Mouse (Mus musculus): ENCODE data around the gene Hes5. TPM values are rescaled to one million over a fixed set of nuclear protein-coding genes. Genes with fewer than 3 reads are reported as not detected.

The Hes5 gene
- polyA plus RNA-seq, 2 experiments, result 0.04 TPM; not detected in 1

DNA sequence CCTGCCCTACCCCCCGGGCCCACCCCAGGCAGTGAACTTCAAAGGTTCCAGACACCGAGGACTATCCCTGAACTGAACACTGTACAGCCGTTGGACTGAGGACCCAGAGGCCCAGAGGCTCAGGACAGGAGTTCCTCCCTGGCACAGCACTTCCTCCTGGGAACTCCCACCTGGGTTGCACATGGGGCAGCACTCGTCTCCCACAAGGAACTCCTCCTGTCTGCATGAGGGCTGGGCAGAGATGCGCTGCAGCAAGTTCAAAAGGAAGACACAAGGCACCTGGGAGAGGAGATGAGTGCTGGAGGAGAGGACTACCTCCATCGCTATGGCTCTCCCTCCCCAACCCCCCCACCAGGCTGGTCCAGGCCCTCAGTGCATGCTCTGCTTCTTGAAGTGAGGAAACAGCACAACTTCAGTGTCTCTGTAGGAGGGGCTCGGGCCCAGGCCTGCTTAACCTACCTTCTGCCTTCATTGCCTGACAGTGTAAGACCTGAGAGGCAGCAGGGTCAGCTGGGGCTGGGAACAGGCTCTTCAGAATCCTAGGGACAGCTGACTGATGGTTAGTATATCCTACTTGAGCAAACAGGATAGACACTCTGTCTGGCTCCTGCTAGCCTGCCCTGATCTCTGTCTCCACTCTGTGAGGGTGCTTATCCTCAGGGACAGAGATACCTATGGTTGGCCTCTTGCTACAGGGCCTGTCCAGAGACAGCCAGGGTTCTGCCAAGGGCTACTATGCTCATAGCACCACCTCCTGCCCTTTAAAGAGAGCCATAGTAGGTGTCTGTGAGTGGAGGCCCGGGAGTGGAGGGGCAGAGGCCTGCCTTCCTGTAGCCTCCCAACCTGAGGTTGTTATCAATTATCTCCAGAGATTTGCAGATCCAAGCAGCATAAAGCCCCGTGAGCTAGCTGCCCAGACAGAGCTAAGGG is 33.5 kb upstream of the Hes5 start:
- no peak for TF ChIP-seq EP300 (IDR thresholded peaks at IDR 0.05; ENCODE audit: low read depth)
- TF ChIP-seq CTCF (IDR thresholded peaks at IDR 0.05; ENCODE audit: low read depth), result no peak
- Histone ChIP-seq H3K27ac (peak overlapping the region; percentile 98), H3K4me2 (ENCODE audit: low read depth) (peak overlapping the region; percentile 76), H3K4me3 (ENCODE audit: insufficient read depth in 1 of 2, low read depth in 2 of 2, low read length in 2 of 2) (peak overlapping the region; percentile 90 to 95), H3K27me3 (ENCODE audit: control insufficient read depth, insufficient read depth, low read length) (no peaks in the 10 kb centered on the region), H3K9ac (replicated peaks) (peak overlapping the region; percentile 97), H3K4me1 (replicated peaks; ENCODE audit: control insufficient read depth in 2 of 2, insufficient read depth in 2 of 2, low read length in 1 of 2) (peaks cover 41 to 49% of the 10 kb centered on the region in 2 experiments), H3K9me3 (ENCODE audit: control insufficient read depth, low read length) (no peaks in the 10 kb centered on the region), H3K36me3 (replicated peaks; ENCODE audit: control insufficient read depth, insufficient read depth, low read depth) (peaks cover 46% of the 10 kb centered on the region)
- DNase-seq (ENCODE audit: low read depth in 3 of 3, low spot score in 3 of 3), result no peak
- 31% methylated on average over 9 of the region's 9 CpGs for WGBS (ENCODE audit: insufficient replicate concordance)
- ATAC-seq (ENCODE audit: insufficient read depth), result peak; percentile 36

DNA sequence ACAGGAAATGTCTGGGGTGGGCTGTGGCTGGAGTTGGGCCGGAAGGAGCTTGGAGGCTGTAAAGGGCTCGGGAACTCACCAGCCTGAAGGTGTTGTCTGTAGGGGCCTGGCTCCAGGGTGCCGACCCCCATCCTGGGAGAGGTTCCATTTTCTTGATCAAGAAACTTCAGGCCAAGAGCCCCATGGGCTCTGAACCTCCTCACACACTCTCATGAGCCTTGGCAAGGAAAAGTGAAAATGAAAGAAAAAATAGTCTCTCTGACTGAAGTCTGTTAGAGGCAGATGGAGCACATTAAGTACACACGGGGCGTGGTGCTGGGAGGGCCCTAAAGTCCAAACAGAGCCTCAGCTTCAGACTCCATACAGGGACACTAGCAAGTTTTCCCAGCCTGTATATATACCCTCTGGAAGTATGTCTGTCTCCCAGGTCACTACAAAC is 32.8 kb upstream of the Hes5 start:
- Histone ChIP-seq H3K9ac (replicated peaks) (peak overlapping the region; percentile 97), H3K27me3 (ENCODE audit: control insufficient read depth, insufficient read depth, low read length) (no peaks in the 10 kb centered on the region), H3K36me3 (replicated peaks; ENCODE audit: control insufficient read depth, insufficient read depth, low read depth) (peaks cover 39% of the 10 kb centered on the region), H3K27ac (peak overlapping the region; percentile 98), H3K4me1 (replicated peaks; ENCODE audit: control insufficient read depth in 2 of 2, insufficient read depth in 2 of 2, low read length in 1 of 2) (peaks cover 41 to 48% of the 10 kb centered on the region in 2 experiments), H3K9me3 (ENCODE audit: control insufficient read depth, low read length) (no peaks in the 10 kb centered on the region), H3K4me3 (ENCODE audit: insufficient read depth in 1 of 2, low read depth in 2 of 2, low read length in 2 of 2) (peak overlapping the region; percentile 90 to 95), H3K4me2 (ENCODE audit: low read depth) (peak overlapping the region; percentile 76)
- WGBS (ENCODE audit: insufficient replicate concordance), result under 1% methylated on average over 5 of the region's 5 CpGs
- ATAC-seq (ENCODE audit: insufficient read depth) (peak; percentile 73), DNase-seq (ENCODE audit: low read depth in 3 of 3, low spot score in 3 of 3) (no peak)
- no peak for TF ChIP-seq EP300 (IDR thresholded peaks at IDR 0.05; ENCODE audit: low read depth)
- TF ChIP-seq CTCF (IDR thresholded peaks at IDR 0.05; ENCODE audit: low read depth), result no peak

DNA sequence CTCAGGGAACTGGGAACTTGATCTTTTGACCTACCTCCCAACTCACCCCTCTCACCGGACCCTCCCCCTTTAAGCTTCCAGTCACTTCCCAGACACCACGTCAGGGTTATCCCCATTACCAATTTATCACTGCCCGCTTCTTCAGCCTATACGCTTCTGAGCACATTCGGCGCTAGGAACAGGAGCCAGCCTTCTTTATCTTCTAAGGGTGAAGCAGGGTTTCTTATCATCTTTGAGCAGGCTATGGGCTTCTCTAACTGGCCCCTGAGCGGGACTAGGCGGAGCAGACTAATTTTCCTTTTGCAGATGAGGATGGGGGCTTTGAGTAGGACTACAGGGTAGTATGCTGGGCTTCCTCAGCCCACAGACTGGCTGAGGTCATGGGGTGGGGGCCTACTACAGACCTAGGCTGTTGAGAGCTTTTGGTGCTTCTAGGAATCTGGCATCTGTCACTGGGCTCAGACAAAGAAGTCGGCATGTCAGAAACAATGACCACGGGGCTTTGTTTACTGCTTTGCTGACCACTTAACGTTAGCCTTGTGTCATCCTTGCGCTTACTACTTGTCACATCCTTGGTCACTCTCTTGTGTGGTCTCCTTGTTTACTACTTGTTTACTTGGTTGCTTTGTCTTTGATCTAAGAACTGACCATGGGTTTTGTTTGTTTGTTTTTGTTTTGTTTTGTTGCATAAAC is 32.2 kb upstream of the Hes5 start, which contains the start of gene Tnfrsf14:
TSS of gene Tnfrsf14 (minus strand) at position 169 of the 693 bp plus-strand sequence.
- peak within 1 kb of the TSS; percentile 97 for H3K9ac ChIP-seq (replicated peaks)
- 7% methylated on average over 12 of the region's 12 CpGs for WGBS (ENCODE audit: insufficient replicate concordance)
- TF ChIP-seq EP300 (IDR thresholded peaks at IDR 0.05; ENCODE audit: low read depth), result peak; percentile 90
- no peak for TF ChIP-seq CTCF (IDR thresholded peaks at IDR 0.05; ENCODE audit: low read depth)
- DNase-seq (ENCODE audit: low read depth in 3 of 3, low spot score in 3 of 3) (peak; percentile 79 to 85 (median 83)), ATAC-seq (ENCODE audit: insufficient read depth) (peak; percentile 86)
- peak within 1 kb of the TSS; percentile 90 to 95 for H3K4me3 ChIP-seq (ENCODE audit: insufficient read depth in 1 of 2, low read depth in 2 of 2, low read length in 2 of 2)
- H3K27ac ChIP-seq, result peak within 1 kb of the TSS; percentile 98
- H3K27me3 ChIP-seq (ENCODE audit: control insufficient read depth, insufficient read depth, low read length), result no peaks in the 10 kb centered on the region
- H3K4me1 ChIP-seq (replicated peaks; ENCODE audit: control insufficient read depth in 2 of 2, insufficient read depth in 2 of 2, low read length in 1 of 2), result peaks cover 41 to 48% of the 10 kb centered on the region in 2 experiments
- peaks cover 33% of the 10 kb centered on the region for H3K36me3 ChIP-seq (replicated peaks; ENCODE audit: control insufficient read depth, insufficient read depth, low read depth)
- H3K4me2 ChIP-seq (ENCODE audit: low read depth), result peak within 1 kb of the TSS; percentile 76
- no peaks in the 10 kb centered on the region for H3K9me3 ChIP-seq (ENCODE audit: control insufficient read depth, low read length)

DNA sequence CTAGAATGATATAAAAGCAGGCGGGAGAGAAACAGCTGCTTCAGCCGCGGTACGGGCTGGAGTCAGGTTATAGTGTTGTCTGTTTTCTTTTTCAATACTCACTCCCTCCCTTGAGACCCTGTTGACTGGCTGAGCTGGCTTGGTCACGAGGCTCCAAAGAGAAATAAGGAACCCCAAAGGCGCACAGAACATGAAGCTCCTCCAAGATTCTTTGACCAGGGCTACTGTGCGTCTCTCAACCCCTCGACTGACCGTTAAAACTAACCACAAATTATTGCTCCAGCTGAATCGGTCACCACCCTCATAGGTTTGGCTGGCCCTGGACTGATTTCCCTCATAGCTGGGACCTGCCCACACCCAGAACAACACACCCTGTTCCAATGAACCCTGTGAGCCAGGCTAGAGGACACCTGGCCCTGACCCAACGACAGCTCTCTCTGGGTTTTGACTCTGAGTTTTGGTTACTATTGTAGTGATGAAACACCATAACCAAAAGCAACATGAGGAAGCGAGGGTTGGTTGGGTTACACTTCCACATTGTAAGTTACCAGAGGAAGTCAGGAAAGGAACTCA is 31.5 kb upstream of the Hes5 start:
- 11% methylated on average over 12 of the region's 12 CpGs for WGBS (ENCODE audit: insufficient replicate concordance)
- Histone ChIP-seq H3K9ac (replicated peaks) (peak overlapping the region; percentile 97), H3K27ac (peak overlapping the region; percentile 98), H3K4me2 (ENCODE audit: low read depth) (peak overlapping the region; percentile 76), H3K27me3 (ENCODE audit: control insufficient read depth, insufficient read depth, low read length) (no peaks in the 10 kb centered on the region), H3K4me1 (replicated peaks; ENCODE audit: control insufficient read depth in 2 of 2, insufficient read depth in 2 of 2, low read length in 1 of 2) (peaks cover 39 to 42% of the 10 kb centered on the region in 2 experiments), H3K4me3 (ENCODE audit: insufficient read depth in 1 of 2, low read depth in 2 of 2, low read length in 2 of 2) (peak overlapping the region; percentile 90 to 95), H3K36me3 (replicated peaks; ENCODE audit: control insufficient read depth, insufficient read depth, low read depth) (peaks cover 26% of the 10 kb centered on the region), H3K9me3 (ENCODE audit: control insufficient read depth, low read length) (no peaks in the 10 kb centered on the region)
- peak; percentile 72 for ATAC-seq (ENCODE audit: insufficient read depth)
- TF ChIP-seq EP300 (IDR thresholded peaks at IDR 0.05; ENCODE audit: low read depth) (0 out of 2 replicates have a peak, but pooled peaks have one; percentile 4), CTCF (IDR thresholded peaks at IDR 0.05; ENCODE audit: low read depth) (no peak)
- peak in 1 of 3 experiments; percentile 70 for DNase-seq (ENCODE audit: low read depth in 3 of 3, low spot score in 3 of 3)
